Mouse (Mus musculus) thymus, postnatal 25 days (tissue): Measurements from ENCODE around the gene Abhd14b.

Source experiments
- DNase-seq: peaks from one replicate; pipeline ENCODE4 v3.0.0; 2022

Abhd14b gene

DNA sequence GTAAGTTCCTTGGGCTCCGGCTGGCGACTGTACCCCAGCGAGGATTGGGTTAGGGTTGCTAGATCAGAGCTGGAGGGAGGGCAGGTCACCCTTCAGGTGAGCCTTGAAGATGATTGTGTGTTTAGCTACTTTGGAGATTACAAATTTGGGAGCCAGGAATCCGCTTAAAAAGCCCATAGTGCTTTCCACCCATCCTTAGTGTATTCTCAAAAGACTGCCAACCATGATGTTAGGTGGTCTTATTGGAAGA, 17.3 kb upstream of the Abhd14b start:
- DNase-seq = no peak

DNA sequence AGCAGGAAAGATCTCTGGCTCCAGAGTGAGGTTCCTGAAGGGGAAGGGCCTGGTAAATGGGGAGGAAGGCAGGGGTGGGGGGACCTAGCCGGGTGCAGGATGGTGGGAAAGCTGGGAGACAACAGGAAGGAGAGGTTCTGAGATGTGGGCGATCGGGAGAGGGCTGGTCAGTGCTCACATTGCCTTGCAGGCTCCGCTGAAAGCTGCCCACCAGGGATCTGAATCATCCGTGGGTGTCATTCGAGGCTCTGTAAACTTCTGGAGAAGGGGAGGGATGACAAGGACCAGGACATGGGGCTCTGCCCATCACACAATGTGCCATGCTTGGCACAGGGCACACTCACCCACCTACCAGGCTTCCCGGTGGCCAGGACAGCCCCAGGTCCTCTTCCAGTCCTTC, 13.9 kb upstream of the Abhd14b start:
- DNase-seq = no peak

DNA sequence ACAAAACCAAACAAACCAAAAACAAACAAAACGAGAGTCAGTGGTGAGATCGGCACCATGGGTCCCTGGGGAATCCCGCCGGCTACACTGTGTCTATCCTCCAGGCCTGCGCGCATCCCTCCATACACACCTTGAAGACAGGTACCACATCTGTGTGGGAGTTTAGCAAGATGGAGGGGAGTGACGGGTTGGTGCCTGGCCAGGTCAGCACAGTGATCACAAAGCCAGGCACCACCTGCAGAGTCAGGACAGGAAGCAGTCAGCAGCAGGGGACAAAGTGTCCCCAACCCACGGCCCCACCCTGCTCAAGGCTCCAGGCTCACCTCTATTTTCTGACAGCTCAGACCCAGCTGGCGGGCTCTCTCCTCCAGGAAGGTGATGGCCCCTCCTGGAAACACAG, 10.7 kb upstream of the Abhd14b start:
- no peak for DNase-seq

DNA sequence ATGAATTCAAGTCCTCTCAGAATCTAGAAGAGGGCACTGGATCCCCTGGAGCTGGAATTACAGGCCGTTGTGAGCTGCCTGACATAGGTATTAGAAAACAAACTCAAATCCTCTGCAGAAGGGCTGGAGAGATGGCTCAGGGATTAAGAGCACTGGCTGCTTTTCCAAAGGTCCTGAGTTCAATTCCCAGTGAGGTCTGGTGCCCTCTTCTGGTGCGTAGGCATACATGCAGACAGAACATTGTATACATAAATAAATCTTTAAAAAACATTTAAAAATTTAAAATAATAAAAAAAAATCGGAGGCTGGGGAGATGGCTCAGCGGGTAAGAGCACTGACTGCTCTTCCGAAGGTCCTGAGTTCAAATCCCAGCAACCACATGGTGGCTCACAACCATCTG, 4.6 kb upstream of the Abhd14b start:
- no peak for DNase-seq

DNA sequence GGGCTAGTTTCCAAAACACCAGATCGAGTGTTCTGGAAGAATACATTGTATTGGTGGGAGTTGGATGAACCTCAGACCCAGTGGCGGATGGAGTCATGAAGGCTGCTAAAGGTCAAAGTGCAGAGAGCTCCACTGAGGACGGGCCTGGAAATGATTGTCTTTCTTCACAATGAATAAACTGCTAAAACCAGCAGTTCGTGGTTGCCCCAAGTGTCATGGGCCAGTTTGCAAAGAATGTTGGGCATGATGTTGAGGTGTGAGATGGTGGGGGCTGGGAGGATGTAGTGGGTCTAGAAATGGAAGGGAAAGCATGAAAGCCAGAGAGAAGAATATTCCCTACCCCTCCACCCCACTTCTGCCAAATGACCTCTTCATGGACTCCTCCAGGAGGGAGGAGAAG, 2.4 kb upstream of the Abhd14b start:
- DNase-seq = no peak

DNA sequence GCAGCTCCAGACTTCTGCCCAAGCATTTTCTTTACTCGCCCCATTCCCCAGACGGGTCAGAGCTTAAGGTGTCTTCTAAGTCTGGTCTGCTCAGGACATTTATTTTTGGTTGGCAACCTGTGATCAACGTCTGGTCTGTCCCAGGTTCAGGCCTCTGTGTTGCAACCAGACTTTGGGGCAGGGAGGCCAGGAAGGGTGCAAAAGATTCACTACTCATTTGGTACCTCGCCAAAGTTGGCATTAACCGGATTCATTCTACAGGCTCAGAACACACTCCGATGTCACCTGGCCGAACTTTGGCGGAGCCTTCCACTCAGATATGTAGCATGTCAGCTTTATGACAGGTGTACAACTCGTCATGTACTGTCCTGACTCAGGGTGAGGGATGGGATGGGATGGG, 692 bp downstream of the Abhd14b start:
- no peak for DNase-seq

DNA sequence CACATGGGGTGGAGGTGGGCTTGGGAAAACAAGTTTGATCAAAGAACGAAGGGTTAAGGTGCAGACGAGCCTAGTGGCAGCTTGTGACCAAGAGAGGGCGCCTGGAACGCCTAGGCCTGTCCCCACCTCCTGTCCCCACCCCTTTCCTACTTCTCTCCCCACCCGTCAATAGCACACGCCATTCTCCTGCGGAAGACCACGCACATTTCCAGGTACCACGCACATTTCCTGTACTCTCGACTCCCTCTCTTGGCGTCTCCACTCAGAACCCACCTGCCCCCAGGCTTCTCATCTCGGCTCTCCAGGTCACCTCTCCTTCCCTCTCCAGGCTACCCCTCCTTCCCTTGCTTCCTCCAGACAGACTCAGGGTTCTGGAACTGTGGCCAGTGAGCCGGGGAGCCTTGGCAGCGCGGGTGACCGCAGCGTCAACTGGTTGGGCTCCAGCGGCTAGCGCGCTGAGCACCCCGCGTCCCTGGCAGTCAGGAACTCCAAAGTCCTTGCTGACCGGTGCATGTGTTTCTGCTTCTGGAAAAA, 1.3 kb downstream of the Abhd14b start:
- peak; percentile 62 for DNase-seq

DNA sequence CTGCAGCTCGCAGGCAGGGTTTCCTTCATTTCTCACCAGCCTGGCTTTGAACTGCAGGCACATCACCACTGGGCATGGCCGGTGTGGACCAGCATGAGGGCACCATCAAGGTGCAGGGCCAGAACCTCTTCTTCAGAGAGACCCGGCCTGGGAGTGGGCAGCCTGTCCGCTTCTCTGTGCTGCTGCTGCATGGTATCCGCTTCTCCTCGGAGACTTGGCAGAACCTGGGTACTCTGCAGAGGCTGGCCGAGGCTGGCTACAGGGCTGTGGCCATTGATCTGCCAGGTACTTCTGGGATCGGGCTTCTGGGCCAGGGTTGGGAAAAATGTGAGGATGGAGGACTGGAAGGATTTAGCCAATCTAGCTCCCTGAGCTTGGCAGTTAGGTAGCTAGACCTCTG, 2.7 kb downstream of the Abhd14b start:
- no peak for DNase-seq

DNA sequence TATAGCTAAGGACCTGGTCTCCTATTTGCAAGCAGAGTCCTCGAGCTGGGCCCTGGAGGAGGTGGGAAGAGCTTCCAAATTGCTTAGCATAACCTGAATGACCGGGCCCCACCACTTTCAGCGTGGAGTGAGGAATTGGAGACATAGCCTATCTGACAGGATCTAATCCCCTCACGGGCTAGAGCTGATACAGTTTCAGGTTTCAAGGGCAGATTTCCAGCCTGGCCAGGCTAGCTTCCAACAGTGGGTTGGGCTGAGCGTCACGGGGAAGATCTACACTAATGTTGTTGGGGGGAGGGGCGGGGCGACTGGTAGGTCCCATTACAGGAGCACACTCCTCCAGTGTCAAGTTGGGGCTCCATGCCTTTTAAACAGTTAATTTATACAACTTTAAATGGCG, 3.4 kb downstream of the Abhd14b start:
- no peak for DNase-seq

DNA sequence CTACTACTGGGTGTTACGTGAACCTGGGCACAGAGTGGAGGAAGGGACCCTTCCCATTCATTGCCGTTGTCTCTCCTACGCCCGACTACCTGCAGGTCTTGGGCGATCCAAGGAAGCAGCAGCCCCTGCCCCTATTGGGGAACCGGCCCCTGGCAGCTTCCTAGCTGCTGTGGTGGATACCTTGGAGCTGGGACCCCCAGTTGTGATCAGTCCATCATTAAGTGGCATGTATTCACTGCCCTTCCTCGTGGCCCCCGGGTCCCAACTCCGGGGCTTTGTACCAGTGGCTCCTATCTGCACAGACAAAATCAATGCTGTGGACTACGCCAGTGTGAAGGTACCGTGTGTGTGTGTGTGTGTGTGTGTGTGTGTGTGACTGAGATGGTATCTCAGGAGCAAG, 4.0 kb downstream of the Abhd14b start:
- DNase-seq = no peak

DNA sequence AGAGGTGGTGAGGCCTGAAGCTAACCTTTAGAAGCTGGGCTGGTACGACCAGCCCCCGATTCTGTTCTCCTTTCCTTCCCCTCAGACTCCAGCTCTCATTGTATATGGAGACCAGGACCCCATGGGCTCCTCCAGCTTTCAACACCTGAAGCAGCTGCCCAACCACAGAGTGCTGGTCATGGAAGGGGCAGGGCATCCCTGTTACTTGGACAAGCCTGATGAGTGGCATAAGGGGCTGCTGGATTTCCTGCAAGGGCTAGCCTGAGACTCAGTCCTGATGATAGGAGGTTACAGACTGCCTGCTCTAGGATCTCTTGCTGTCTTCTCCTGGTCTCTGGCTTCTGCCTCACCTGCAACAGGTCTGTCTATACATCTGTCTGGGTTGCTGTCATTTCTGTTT, 4.6 kb downstream of the Abhd14b start:
- DNase-seq = no peak

DNA sequence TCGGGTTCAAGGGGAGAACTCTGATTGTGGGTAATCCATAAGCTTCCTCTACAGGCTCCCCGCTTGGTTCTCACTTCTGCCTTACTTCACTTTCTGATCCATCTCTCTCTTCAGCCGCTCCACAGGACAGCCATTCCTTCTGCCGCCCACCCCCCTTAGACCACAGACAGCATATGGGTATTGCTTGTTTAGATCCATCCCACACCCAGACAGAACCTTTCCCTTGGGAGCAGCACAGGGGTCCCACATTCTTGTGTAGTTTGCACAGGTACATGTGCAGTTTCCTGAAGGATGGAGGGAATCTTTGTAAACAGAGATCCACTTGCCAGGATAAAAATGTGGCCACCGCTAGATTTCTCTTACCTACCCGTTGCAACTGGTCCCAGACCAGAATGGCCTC, 5.1 kb downstream of the Abhd14b start:
- no peak for DNase-seq

DNA sequence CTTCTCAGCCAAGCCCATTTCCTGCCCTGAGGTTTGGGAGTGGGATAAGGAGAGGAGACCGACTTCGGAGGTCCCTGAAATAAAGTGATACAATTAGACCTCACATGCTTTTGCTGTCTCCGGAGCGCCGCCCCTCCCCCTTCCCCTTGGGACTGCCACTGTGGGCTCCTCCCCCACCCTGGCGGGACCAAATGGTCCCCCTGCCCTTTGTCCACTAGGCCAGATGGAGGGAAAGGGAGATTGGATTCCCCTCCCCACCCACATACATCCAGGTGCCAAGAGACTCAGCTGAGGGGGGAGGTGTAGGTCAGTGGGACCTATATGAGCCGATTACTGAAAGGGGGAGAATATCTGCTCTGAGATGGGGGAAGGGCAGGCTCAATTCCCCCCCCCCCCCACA, 5.6 kb downstream of the Abhd14b start:
- no peak for DNase-seq

DNA sequence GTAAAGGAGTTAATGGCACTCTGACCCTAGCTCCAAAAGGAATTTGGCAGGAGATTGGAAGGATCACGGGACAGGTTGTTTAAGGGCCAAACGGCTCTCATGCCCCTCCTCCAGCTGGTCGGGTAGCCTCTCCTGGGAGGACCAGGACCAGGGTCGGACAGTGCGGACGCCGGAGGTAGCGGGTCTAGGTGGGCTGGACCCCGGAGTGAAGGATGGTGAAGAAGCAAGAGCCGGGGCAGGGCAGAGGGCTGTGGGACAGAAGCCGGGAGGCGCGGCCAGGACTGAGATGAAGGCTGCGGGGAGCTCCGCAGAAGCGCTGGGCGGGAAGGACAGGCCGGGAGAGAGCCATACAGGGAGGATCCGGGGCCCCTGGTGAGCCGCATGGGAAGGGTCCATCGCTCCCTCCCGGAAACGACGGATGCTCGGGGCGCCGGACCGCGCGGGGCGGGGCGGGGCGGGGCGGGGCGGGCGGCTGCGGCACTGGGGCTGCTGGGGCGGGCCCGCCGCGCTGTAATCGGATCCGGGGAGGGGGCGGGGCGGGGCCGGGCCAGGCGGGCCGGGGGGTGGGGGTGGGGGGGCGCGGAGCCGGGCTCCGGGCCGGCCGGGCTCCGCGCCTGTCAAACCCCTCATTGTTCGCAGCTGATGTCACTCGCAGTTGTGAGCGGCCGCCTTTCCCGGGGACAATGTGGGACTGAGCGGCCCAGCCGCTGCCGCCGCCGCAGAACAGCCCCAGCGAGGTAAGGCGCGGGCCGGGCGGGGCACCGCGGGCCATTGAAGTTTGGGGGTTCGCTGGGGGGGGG, 6.2 kb downstream of the Abhd14b start, which contains the start of gene Pcbp4:
Pcbp4 (plus strand) TSS at position 21 of the 800 bp plus-strand sequence.
- DNase-seq = peak; percentile 36

DNA sequence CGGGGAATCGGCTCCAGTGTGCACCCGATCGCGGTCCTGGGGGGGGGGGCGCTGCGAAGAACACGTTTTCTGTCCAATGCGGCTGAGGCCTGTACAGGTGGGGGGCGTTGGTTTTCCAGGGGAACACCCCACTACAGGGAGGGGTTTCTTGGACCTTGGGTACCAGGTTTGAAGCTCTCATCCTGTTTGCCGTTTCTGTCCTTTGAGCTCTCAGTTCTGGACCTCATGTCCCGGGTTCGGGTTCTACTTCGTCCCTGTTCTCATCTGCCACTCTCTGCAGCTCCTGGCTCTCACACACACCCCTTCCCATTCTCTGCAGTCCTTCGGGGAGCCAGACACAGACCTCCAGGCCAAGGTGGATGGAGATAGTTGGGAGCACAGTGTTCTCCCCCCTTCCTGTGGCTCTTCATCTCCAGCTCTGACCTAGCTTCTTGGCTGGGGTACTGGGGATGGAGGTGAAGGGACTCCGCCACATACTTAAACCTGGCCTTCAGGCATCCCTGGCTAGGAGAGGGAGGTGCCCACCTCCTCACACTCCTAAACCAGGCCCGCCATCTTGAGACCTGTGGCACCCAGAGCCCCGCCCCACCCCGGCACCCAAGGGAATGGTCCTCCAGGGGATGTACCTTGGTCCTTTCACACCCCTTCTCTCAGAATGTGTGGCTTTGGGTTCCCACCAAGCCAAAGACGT, 7.0 kb downstream of the Abhd14b start:
- DNase-seq = no peak

DNA sequence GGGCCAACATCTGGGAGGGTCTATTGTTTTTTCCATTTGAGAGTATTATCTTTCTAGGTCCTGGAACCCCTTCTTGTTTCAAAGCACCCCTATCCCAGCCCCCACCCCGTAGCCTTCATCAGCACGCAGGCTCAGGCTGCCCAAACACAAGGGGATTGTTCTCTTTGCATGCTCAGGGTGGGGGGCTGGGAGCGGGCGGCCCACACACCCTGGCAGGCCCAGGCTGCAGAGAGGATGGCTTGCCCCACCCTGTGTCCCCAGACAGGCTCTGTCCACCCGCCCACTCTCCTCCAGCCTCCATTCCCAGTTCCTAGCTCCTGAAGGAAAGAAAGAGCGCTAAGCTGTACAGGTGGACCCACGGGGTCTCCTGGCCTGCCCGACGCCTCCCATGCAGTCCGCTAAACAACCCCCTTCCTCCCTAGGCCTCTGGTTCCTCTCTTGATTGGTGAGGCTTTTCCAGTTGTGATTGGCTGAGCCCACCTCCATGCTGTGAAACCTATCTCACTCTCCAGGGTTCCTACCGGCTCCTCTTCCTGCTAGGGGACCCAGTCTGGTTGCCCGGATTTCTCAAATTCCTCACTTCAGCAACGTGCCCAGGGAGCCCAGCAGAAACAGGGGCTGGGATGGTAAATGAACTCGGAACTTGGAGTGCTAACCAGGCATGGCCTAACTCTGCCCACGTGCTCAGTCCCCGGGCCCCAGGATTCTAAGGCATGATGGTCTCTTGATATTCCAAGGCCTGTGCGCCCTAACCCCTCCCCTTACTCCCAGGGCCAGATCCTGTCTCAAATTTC, 7.8 kb downstream of the Abhd14b start:
- DNase-seq = no peak

DNA sequence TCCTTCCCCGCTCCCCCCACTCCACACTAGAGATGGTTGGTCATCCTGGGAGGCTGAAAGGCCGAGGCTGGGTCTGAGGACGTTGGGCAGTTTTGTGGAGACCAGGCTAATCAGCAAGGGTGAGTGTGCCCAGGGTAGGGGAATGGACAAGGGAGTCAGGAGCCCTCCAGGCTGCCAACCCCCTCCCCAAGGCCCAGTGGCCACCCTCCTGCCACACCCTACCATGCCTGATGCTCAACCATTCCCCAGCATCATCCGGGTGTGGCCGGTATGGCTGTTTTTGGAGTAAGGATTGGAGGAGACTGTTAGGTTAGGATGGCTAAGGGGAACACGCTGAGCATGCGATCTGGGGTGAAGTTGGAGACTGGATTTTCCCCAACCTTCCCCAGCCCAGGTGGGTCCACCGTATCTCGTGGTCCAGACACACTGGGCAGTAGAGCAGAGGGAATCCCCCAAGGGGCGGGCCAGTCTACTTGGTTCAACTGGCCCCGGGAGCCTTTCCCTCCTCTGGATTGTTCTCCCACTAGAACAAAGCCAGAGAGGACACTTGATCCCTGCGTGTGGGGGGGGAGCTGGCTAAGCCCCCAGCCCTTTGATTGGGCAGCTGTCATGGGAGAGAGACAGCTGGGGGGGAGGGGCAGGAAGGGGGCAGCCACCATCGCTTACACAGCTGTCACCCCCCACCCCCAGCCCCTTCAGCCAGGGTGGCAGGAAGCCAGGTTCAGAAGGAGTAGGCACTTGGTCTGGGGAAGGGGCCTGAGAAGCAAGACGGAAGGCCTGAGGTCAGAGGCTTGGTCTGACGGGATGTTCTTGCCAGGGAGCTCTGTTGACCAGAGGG, 9.3 kb downstream of the Abhd14b start:
- DNase-seq = no peak

DNA sequence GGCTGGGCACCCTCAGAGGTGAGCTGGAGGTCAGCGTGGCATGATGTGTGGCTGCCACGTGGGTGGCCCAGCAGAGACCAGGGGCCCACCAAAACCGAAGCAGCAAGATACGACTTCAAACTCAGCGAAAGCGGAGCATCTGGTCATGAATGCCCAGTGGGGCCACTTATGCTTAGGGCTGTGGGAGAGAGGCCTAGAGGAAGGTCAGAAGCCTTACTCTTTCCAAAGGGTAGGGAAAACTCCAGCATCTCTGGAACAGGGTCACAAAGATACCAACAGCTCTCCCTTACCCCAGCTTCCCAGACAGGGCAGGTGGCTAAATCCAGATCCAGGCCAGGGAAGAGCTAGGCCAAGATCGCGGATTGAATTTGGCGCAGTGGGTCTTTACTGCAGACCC, 9.9 kb downstream of the Abhd14b start:
- DNase-seq = no peak

DNA sequence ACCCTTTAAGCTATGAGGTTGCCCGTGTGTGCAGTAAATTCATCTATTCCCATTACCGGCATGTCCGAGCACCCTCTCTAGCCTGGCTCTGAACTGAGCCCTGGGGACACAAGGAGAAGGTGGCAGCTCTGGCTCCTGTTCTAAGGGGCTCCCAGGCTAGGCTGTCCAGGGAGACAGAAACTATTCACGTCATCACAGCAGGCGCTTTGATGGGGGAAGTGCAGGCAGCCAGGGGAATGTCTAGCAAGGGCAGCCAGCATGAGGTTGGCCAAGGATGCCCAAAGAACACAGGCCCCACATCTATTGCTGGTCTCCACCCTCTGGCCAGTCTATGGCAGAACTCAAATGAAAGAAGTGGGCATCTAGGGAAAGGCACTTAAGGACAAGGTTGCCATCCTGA, 10.7 kb downstream of the Abhd14b start:
- no peak for DNase-seq

DNA sequence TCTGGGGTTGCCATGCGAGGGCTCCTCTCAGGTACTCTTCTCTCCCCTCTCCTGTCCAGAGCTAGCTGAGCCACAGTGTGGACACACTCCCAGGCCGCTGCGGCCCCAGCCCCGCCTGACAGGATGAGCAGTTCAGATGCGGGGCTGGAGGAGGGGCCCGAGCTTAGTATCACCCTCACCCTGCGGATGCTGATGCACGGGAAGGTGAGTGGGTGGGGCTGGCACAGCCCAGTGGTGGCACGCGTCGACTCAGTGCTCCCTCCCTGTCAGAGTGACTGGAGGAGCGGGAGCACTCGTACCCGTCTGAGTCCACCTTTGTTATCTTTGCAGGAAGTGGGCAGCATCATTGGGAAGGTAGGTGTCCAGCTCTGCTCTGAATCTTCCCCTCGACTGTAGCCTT, 12.7 kb downstream of the Abhd14b start:
- DNase-seq = no peak

DNA sequence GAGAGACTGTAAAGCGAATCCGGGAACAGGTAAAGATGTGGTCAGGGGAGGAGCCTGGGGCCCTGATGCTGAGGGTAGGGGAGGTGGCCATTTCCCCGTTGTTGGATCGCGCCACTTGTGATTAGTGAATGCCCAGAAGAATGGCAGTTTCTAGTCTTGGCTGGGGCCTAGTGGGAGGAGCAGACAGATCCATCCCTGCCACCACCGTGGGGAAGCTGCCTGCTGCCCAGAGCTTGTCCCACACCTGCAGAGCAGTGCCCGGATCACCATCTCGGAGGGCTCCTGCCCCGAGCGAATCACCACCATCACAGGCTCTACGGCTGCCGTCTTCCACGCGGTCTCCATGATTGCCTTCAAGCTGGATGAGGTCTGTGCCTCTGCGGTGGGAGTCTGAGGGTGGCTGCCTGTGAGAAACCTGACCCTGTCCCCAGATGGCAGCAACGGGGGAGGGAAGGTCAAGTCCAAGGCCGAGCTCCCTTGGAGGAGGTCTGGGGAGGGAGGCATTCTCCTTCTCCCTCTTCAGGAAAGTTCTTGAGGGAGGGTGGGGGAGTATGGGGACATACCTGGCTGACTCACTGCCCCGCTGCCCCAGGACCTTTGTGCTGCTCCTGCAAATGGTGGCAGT, 13.3 kb downstream of the Abhd14b start:
- DNase-seq = no peak

DNA sequence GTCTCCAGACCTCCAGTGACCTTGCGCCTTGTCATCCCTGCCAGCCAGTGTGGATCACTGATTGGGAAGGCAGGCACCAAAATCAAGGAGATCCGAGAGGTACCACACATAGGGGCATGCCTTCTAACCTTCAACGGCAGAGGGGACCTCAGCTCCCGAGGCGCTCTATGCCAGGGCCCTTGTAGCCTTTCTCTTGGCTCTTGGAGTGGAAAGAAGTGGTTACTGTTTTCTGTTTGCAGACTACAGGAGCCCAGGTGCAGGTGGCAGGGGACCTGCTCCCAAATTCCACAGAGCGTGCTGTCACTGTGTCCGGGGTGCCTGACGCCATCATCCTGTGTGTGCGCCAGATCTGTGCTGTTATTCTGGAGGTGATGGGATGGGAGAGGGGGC, 13.8 kb downstream of the Abhd14b start:
- DNase-seq = no peak
